Mouse (Mus musculus) heart, adult 9 months (tissue): ENCODE measurements around the gene Itsn1.

Experiments
- DNase-seq, 2 experiments: peaks; one replicate each; pipeline ENCODE4 v3.0.0; 2022; ENCODE audit warnings: low spot score in 2 of 2

The Itsn1 gene

GRCm38 (mm10) chr16:91905987-91906386, 176.9 kb downstream of the Itsn1 start:
- no peak for DNase-seq

- no peak for DNase-seq
These were observed 177.6 kb downstream of the Itsn1 start for GRCm38 (mm10) chr16:91906672-91907071.

- DNase-seq: no peak
These were observed 178.1 kb downstream of the Itsn1 start for GRCm38 (mm10) chr16:91907158-91907557.

GRCm38 (mm10) chr16:91909569-91910335, 180.7 kb downstream of the Itsn1 start:
- DNase-seq: no peak

GRCm38 (mm10) chr16:91917631-91918096, 188.6 kb downstream of the Itsn1 start:
- peak; percentile 81 to 85 for DNase-seq

GRCm38 (mm10) chr16:91918461-91918860, 189.4 kb downstream of the Itsn1 start:
- DNase-seq: no peak

GRCm38 (mm10) chr16:91919056-91919455, 190.0 kb downstream of the Itsn1 start:
- no peak for DNase-seq

- no peak for DNase-seq
These were observed 192.3 kb downstream of the Itsn1 start for GRCm38 (mm10) chr16:91921340-91921739.

- no peak for DNase-seq
These were observed 193.9 kb downstream of the Itsn1 start for GRCm38 (mm10) chr16:91922939-91923338.

GRCm38 (mm10) chr16:91924426-91924825, 195.3 kb downstream of the Itsn1 start:
- no peak for DNase-seq

GRCm38 (mm10) chr16:91927911-91928630, 199.0 kb downstream of the Itsn1 start:
- DNase-seq: no peak

GRCm38 (mm10) chr16:91931078-91932013, 202.3 kb downstream of the Itsn1 start:
- peak; percentile 93 for DNase-seq

- DNase-seq: no peak
These were observed 203.1 kb downstream of the Itsn1 start for GRCm38 (mm10) chr16:91932082-91932690.

- DNase-seq: no peak
These were observed 203.9 kb downstream of the Itsn1 start for GRCm38 (mm10) chr16:91932843-91933518.

GRCm38 (mm10) chr16:91935108-91935507, 206.0 kb downstream of the Itsn1 start:
- no peak for DNase-seq

GRCm38 (mm10) chr16:91935726-91936125, 206.6 kb downstream of the Itsn1 start:
- no peak for DNase-seq

- DNase-seq: peak; percentile 41 to 71
These were observed 207.4 kb downstream of the Itsn1 start for GRCm38 (mm10) chr16:91936340-91937030.

- no peak for DNase-seq
These were observed 208.2 kb downstream of the Itsn1 start for GRCm38 (mm10) chr16:91937281-91937680.

GRCm38 (mm10) chr16:91938141-91938540, 209.1 kb downstream of the Itsn1 start:
- no peak for DNase-seq

- no peak for DNase-seq
These were observed 211.6 kb downstream of the Itsn1 start for GRCm38 (mm10) chr16:91940726-91941125.
